Mouse (Mus musculus): ENCODE results near the gene Dscam.

DNA sequence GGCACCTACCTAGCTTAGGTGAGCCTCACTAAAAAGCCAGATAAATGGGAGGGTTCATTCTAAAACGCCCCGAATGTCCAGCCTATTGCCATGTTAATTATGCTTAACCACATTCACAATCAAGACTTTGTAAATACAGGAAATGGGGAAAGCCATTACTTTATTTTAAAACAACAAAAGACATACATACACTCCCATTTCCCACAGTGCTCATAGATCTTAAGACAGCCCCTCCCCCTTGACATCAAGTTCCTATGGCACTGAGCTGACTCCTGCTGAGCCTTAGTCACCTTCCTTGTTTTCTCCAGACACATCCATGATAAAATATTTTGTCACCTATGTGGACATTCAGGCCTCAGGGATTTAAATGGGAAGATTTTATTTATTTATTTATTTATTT is 4.4 kb downstream of the Dscam start:
- TF ChIP-seq POLR2A (IDR thresholded peaks at IDR 0.05; ENCODE audit: low read depth, low read length), result no peak
- TF ChIP-seq CTCF (IDR thresholded peaks at IDR 0.05; ENCODE audit: extremely low read depth, insufficient read length, insufficient replicate concordance, low read depth, low read length), result no peak
